Mouse (Mus musculus) kidney, adult 2 months (tissue): ENCODE measurements around the gene Dab2ip. TPM values are rescaled to one million over a fixed set of nuclear protein-coding genes. Genes with fewer than 3 reads are reported as not detected.

Source experiments
- DNase-seq: peaks from one replicate; pipeline ENCODE4 v3.0.0; 2021
- H3K27ac ChIP-seq: fragments of 200-500 bp; 2 replicates; pipeline ENCODE4 v1.5.1; 2012; ENCODE audit warnings: low read depth, low read length, control low read depth, inconsistent platforms; ENCODE audit not compliant: insufficient read depth
- H3K27me3 ChIP-seq: fragments of 200-500 bp; replicated peaks from 2 replicates; pipeline ENCODE4 v1.6.1; 2012; ENCODE audit warnings: mild to moderate bottlenecking, moderate library complexity, low read length, inconsistent platforms; ENCODE audit not compliant: control insufficient read depth, insufficient read depth
- H3K36me3 ChIP-seq: fragments of 200-500 bp; 2 replicates; pipeline ENCODE4 v1.6.1; 2012; ENCODE audit warnings: mild to moderate bottlenecking, moderate library complexity, low read length, inconsistent platforms; ENCODE audit not compliant: control insufficient read depth, insufficient read depth
- H3K4me1 ChIP-seq: fragments of 200-500 bp; 2 replicates; pipeline ENCODE4 v1.6.1; 2011; ENCODE audit warnings: low read length; ENCODE audit not compliant: control insufficient read depth, insufficient read depth
- H3K4me3 ChIP-seq: fragments of 200-500 bp; 2 replicates; pipeline ENCODE4 v1.5.1; 2011; ENCODE audit warnings: mild to moderate bottlenecking, low read depth, low read length, control low read depth; ENCODE audit not compliant: insufficient read depth
- CTCF ChIP-seq: fragments of 200-500 bp; conservative IDR thresholded peaks from 2 replicates; pipeline ENCODE4 v1.5.1; 2011; ENCODE audit warnings: low read depth, mild to moderate bottlenecking, control low read depth, low read length, moderate library complexity, mixed read lengths; ENCODE audit not compliant: insufficient read depth, insufficient read length
- POLR2A ChIP-seq: fragments of 200-500 bp; IDR thresholded peaks from one replicate; pipeline ENCODE4 v1.6.1; 2011; ENCODE audit warnings: low read depth, low read length, control low read depth
- WGBS: fragments of 180-500 bp; shearing (Covaris S2); methylation state at CpG from one replicate; pipeline ENCODE4 v1.1.7; 2018; 5-methylcytosine and 5-hydroxymethylcytosine counted together
- polyA plus RNA-seq: library from polyadenylated mRNA; depleted of rRNA; stranded (reverse); fragments of >200 nt; gene quantifications from 2 replicates; pipeline ENCODE4 v1.2.3, GENCODE M21; 2012

Gene Dab2ip
- polyA plus RNA-seq, 1 experiment = 32.9 TPM

- DNase-seq = peak; percentile 60
- WGBS = 31% methylated on average over 11 of the region's 11 CpGs
- Histone ChIP-seq H3K4me1 (peaks cover 14% of the 10 kb centered on the region), H3K27ac (no peak overlapping the region), H3K27me3 (no peaks in the 10 kb centered on the region), H3K36me3 (no peaks in the 10 kb centered on the region), H3K4me3 (no peak overlapping the region)
- no peak for TF ChIP-seq CTCF
- no peak for TF ChIP-seq POLR2A
Measured at GRCm38 (mm10) chr2:35610168-35610951, 52.3 kb downstream of the Dab2ip start.

- 97% methylated on average over 7 of the region's 7 CpGs for WGBS
- no peak overlapping the region for H3K27ac ChIP-seq
Measured at GRCm38 (mm10) chr2:35610976-35611375, 52.9 kb downstream of the Dab2ip start.

GRCm38 (mm10) chr2:35611645-35612044 is 53.6 kb downstream of the Dab2ip start:
- WGBS = 96% methylated on average over 4 of the region's 4 CpGs
- no peak for DNase-seq
- Histone ChIP-seq H3K4me1 (peaks cover 16% of the 10 kb centered on the region), H3K27me3 (no peaks in the 10 kb centered on the region), H3K36me3 (no peaks in the 10 kb centered on the region), H3K4me3 (no peak overlapping the region), H3K27ac (no peak overlapping the region)
- TF ChIP-seq CTCF (no peak), POLR2A (no peak)

More at GRCm38 (mm10) chr2:35610976-35611375, 52.9 kb downstream of the Dab2ip start:
- H3K4me3 ChIP-seq = no peak overlapping the region
- TF ChIP-seq POLR2A (no peak), CTCF (no peak)
- no peak for DNase-seq
- H3K36me3 ChIP-seq = no peaks in the 10 kb centered on the region
- no peaks in the 10 kb centered on the region for H3K27me3 ChIP-seq
- H3K4me1 ChIP-seq = peaks cover 14% of the 10 kb centered on the region

- no peak for DNase-seq
- 77% methylated on average over 7 of the region's 7 CpGs for WGBS
- H3K27ac ChIP-seq = no peak overlapping the region
- H3K4me3 ChIP-seq = no peak overlapping the region
- H3K36me3 ChIP-seq = no peaks in the 10 kb centered on the region
- peaks cover 17% of the 10 kb centered on the region for H3K4me1 ChIP-seq
- H3K27me3 ChIP-seq = no peaks in the 10 kb centered on the region
- TF ChIP-seq CTCF (no peak), POLR2A (no peak)
Measured at GRCm38 (mm10) chr2:35612297-35612696, 54.2 kb downstream of the Dab2ip start.

DNA sequence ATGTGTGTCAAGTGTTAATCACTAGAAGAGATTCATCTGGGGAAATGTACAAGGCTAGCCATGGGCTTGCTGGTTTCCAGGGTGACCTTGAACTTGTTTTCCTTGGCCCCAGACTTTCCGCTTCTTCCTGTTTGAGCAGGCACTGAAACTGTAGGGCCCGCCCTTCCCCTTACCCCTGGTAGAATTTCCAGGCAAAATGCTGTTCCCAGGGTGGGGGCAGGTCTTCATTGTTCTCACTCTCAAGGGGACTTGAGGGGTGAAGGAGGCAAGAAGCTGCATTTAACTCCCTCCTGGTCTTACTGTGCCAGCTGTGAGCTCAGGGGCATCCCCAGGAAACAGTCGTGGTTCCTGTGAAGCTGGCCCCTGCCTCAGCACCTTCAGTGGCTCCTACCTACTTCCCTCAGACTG is 55.9 kb downstream of the Dab2ip start:
- no peaks in the 10 kb centered on the region for H3K27me3 ChIP-seq
- peak; percentile 74 for DNase-seq
- no peak overlapping the region for H3K4me3 ChIP-seq
- 22% methylated on average over 3 of the region's 3 CpGs for WGBS
- peaks cover 17% of the 10 kb centered on the region for H3K4me1 ChIP-seq
- H3K27ac ChIP-seq = peak overlapping the region; percentile 32
- no peaks in the 10 kb centered on the region for H3K36me3 ChIP-seq
- no peak for TF ChIP-seq CTCF

GRCm38 (mm10) chr2:35614411-35614810 is 56.3 kb downstream of the Dab2ip start:
- DNase-seq = no peak
- Histone ChIP-seq H3K36me3 (no peaks in the 10 kb centered on the region), H3K27me3 (no peaks in the 10 kb centered on the region), H3K27ac (peak overlapping the region; percentile 32), H3K4me1 (peaks cover 17% of the 10 kb centered on the region), H3K4me3 (no peak overlapping the region)
- TF ChIP-seq CTCF (no peak), POLR2A (no peak)
- 61% methylated on average over 3 of the region's 3 CpGs for whole genome bisulfite sequencing

GRCm38 (mm10) chr2:35615366-35615765 is 57.3 kb downstream of the Dab2ip start:
- Histone ChIP-seq H3K4me3 (no peak overlapping the region), H3K27ac (no peak overlapping the region), H3K4me1 (peaks cover 16% of the 10 kb centered on the region), H3K36me3 (no peaks in the 10 kb centered on the region), H3K27me3 (no peaks in the 10 kb centered on the region)
- 77% methylated on average over 4 of the region's 4 CpGs for WGBS
- DNase-seq = no peak
- TF ChIP-seq POLR2A = no peak
